Mouse (Mus musculus): Measurements from ENCODE around the gene En1. TPM values are rescaled to one million over a fixed set of nuclear protein-coding genes. Genes with fewer than 3 reads are reported as not detected.
A peak's percentile ranks its signal among the peaks of the same experiment; 100 is the strongest.

En1 gene
- polyA plus RNA-seq, 1 experiment from 2014 or later, result 0.09 TPM

GRCm38 (mm10) chr1:120605143-120605435 is 2.9 kb downstream of the En1 start:
- Histone ChIP-seq H3K27me3 (ENCODE audit: control insufficient read depth, insufficient read depth, low read length) (peaks cover 93% of the 10 kb centered on the region), H3K9ac (ENCODE audit: low read length) (no peak overlapping the region), H3K4me1 (ENCODE audit: control insufficient read depth, insufficient read depth, low read length) (peaks cover 14% of the 10 kb centered on the region), H3K9me3 (replicated peaks; ENCODE audit: control insufficient read depth, low read length) (no peaks in the 10 kb centered on the region), H3K36me3 (ENCODE audit: control insufficient read depth, insufficient read depth, low read length) (no peaks in the 10 kb centered on the region), H3K27ac (ENCODE audit: low read length) (no peak overlapping the region), H3K4me2 (ENCODE audit: low read depth, low read length) (no peak overlapping the region), H3K4me3 (replicated peaks; ENCODE audit: low read length) (no peak overlapping the region)
- WGBS, result 2% methylated on average over 8 of the region's 8 CpGs
- no peak for ATAC-seq (ENCODE audit: insufficient read depth, low FRiP score)

- WGBS, result 13% methylated on average over 6 of the region's 6 CpGs
- peaks cover 93% of the 10 kb centered on the region for H3K27me3 ChIP-seq (ENCODE audit: control insufficient read depth, insufficient read depth, low read length)
Measured at GRCm38 (mm10) chr1:120605521-120606310, 3.5 kb downstream of the En1 start.

GRCm38 (mm10) chr1:120606641-120607575 is 4.7 kb downstream of the En1 start:
- H3K9ac ChIP-seq (ENCODE audit: low read length), result no peak overlapping the region
- peaks cover 93% of the 10 kb centered on the region for H3K27me3 ChIP-seq (ENCODE audit: control insufficient read depth, insufficient read depth, low read length)
- peaks cover 14% of the 10 kb centered on the region for H3K4me1 ChIP-seq (ENCODE audit: control insufficient read depth, insufficient read depth, low read length)
- H3K4me2 ChIP-seq (ENCODE audit: low read depth, low read length), result no peak overlapping the region
- no peaks in the 10 kb centered on the region for H3K9me3 ChIP-seq (replicated peaks; ENCODE audit: control insufficient read depth, low read length)
- ATAC-seq (ENCODE audit: insufficient read depth, low FRiP score), result no peak
- H3K27ac ChIP-seq (ENCODE audit: low read length), result no peak overlapping the region
- 0 out of 2 replicates have a peak overlapping the region, but pooled peaks have one; percentile 2 for H3K4me3 ChIP-seq (replicated peaks; ENCODE audit: low read length)
- no peaks in the 10 kb centered on the region for H3K36me3 ChIP-seq (ENCODE audit: control insufficient read depth, insufficient read depth, low read length)
- 2% methylated on average over 52 of the region's 52 CpGs for WGBS

More at GRCm38 (mm10) chr1:120605521-120606310, 3.5 kb downstream of the En1 start:
- no peaks in the 10 kb centered on the region for H3K36me3 ChIP-seq (ENCODE audit: control insufficient read depth, insufficient read depth, low read length)
- H3K4me1 ChIP-seq (ENCODE audit: control insufficient read depth, insufficient read depth, low read length), result peaks cover 14% of the 10 kb centered on the region
- H3K4me2 ChIP-seq (ENCODE audit: low read depth, low read length), result no peak overlapping the region
- H3K4me3 ChIP-seq (replicated peaks; ENCODE audit: low read length), result no peak overlapping the region
- ATAC-seq (ENCODE audit: insufficient read depth, low FRiP score), result no peak
- no peaks in the 10 kb centered on the region for H3K9me3 ChIP-seq (replicated peaks; ENCODE audit: control insufficient read depth, low read length)
- H3K9ac ChIP-seq (ENCODE audit: low read length), result no peak overlapping the region
- H3K27ac ChIP-seq (ENCODE audit: low read length), result no peak overlapping the region

- no peaks in the 10 kb centered on the region for H3K36me3 ChIP-seq (ENCODE audit: control insufficient read depth, insufficient read depth, low read length)
- H3K27ac ChIP-seq (ENCODE audit: low read length), result no peak overlapping the region
- H3K9ac ChIP-seq (ENCODE audit: low read length), result no peak overlapping the region
- no peak for ATAC-seq (ENCODE audit: insufficient read depth, low FRiP score)
- peaks cover 94% of the 10 kb centered on the region for H3K27me3 ChIP-seq (ENCODE audit: control insufficient read depth, insufficient read depth, low read length)
- no peak overlapping the region for H3K4me2 ChIP-seq (ENCODE audit: low read depth, low read length)
- H3K4me1 ChIP-seq (ENCODE audit: control insufficient read depth, insufficient read depth, low read length), result peaks cover 7% of the 10 kb centered on the region
- no peak overlapping the region for H3K4me3 ChIP-seq (replicated peaks; ENCODE audit: low read length)
- 8% methylated on average over 11 of the region's 11 CpGs for WGBS
- no peaks in the 10 kb centered on the region for H3K9me3 ChIP-seq (replicated peaks; ENCODE audit: control insufficient read depth, low read length)
Measured at GRCm38 (mm10) chr1:120607576-120608400, 5.6 kb downstream of the En1 start.

GRCm38 (mm10) chr1:120608461-120608860 is 6.2 kb downstream of the En1 start:
- H3K36me3 ChIP-seq (ENCODE audit: control insufficient read depth, insufficient read depth, low read length), result no peaks in the 10 kb centered on the region
- H3K27me3 ChIP-seq (ENCODE audit: control insufficient read depth, insufficient read depth, low read length), result peaks cover 94% of the 10 kb centered on the region
- no peak overlapping the region for H3K9ac ChIP-seq (ENCODE audit: low read length)
- no peaks in the 10 kb centered on the region for H3K9me3 ChIP-seq (replicated peaks; ENCODE audit: control insufficient read depth, low read length)
- peaks cover 2% of the 10 kb centered on the region for H3K4me1 ChIP-seq (ENCODE audit: control insufficient read depth, insufficient read depth, low read length)
- no peak overlapping the region for H3K27ac ChIP-seq (ENCODE audit: low read length)
- no peak for ATAC-seq (ENCODE audit: insufficient read depth, low FRiP score)
- no peak overlapping the region for H3K4me3 ChIP-seq (replicated peaks; ENCODE audit: low read length)
- 26% methylated on average over 3 of the region's 3 CpGs for WGBS
- no peak overlapping the region for H3K4me2 ChIP-seq (ENCODE audit: low read depth, low read length)

- ATAC-seq (ENCODE audit: insufficient read depth, low FRiP score), result no peak
- no peak overlapping the region for H3K4me2 ChIP-seq (ENCODE audit: low read depth, low read length)
- H3K36me3 ChIP-seq (ENCODE audit: control insufficient read depth, insufficient read depth, low read length), result no peaks in the 10 kb centered on the region
- peaks cover 95% of the 10 kb centered on the region for H3K27me3 ChIP-seq (ENCODE audit: control insufficient read depth, insufficient read depth, low read length)
- no peaks in the 10 kb centered on the region for H3K9me3 ChIP-seq (replicated peaks; ENCODE audit: control insufficient read depth, low read length)
- no peak overlapping the region for H3K4me3 ChIP-seq (replicated peaks; ENCODE audit: low read length)
- H3K9ac ChIP-seq (ENCODE audit: low read length), result no peak overlapping the region
- no peaks in the 10 kb centered on the region for H3K4me1 ChIP-seq (ENCODE audit: control insufficient read depth, insufficient read depth, low read length)
- no peak overlapping the region for H3K27ac ChIP-seq (ENCODE audit: low read length)
- WGBS, result 2% methylated on average over 6 of the region's 6 CpGs
Measured at GRCm38 (mm10) chr1:120609611-120610010, 7.4 kb downstream of the En1 start.

GRCm38 (mm10) chr1:120613461-120614306 is 11.5 kb downstream of the En1 start:
- Histone ChIP-seq H3K4me1 (ENCODE audit: control insufficient read depth, insufficient read depth, low read length) (no peaks in the 10 kb centered on the region), H3K27me3 (ENCODE audit: control insufficient read depth, insufficient read depth, low read length) (peaks cover 97% of the 10 kb centered on the region), H3K9me3 (replicated peaks; ENCODE audit: control insufficient read depth, low read length) (no peaks in the 10 kb centered on the region), H3K4me2 (ENCODE audit: low read depth, low read length) (no peak overlapping the region), H3K27ac (ENCODE audit: low read length) (no peak overlapping the region), H3K36me3 (ENCODE audit: control insufficient read depth, insufficient read depth, low read length) (no peaks in the 10 kb centered on the region), H3K9ac (ENCODE audit: low read length) (no peak overlapping the region), H3K4me3 (replicated peaks; ENCODE audit: low read length) (no peak overlapping the region)
- ATAC-seq (ENCODE audit: insufficient read depth, low FRiP score), result no peak
- WGBS, result 3% methylated on average over 32 of the region's 32 CpGs

- H3K4me3 ChIP-seq (replicated peaks; ENCODE audit: low read length), result no peak overlapping the region
- WGBS, result 3% methylated on average over 30 of the region's 30 CpGs
- no peaks in the 10 kb centered on the region for H3K36me3 ChIP-seq (ENCODE audit: control insufficient read depth, insufficient read depth, low read length)
- peaks cover 89% of the 10 kb centered on the region for H3K27me3 ChIP-seq (ENCODE audit: control insufficient read depth, insufficient read depth, low read length)
- no peak overlapping the region for H3K4me2 ChIP-seq (ENCODE audit: low read depth, low read length)
- H3K9ac ChIP-seq (ENCODE audit: low read length), result no peak overlapping the region
- H3K27ac ChIP-seq (ENCODE audit: low read length), result no peak overlapping the region
- no peaks in the 10 kb centered on the region for H3K4me1 ChIP-seq (ENCODE audit: control insufficient read depth, insufficient read depth, low read length)
- no peaks in the 10 kb centered on the region for H3K9me3 ChIP-seq (replicated peaks; ENCODE audit: control insufficient read depth, low read length)
- ATAC-seq (ENCODE audit: insufficient read depth, low FRiP score), result no peak
Measured at GRCm38 (mm10) chr1:120614307-120615100, 12.3 kb downstream of the En1 start.

All from stomach, embryonic 16.5 days (tissue).